ENCODE assay signal across 25 mouse cellular contexts in the genomic region with DNA sequence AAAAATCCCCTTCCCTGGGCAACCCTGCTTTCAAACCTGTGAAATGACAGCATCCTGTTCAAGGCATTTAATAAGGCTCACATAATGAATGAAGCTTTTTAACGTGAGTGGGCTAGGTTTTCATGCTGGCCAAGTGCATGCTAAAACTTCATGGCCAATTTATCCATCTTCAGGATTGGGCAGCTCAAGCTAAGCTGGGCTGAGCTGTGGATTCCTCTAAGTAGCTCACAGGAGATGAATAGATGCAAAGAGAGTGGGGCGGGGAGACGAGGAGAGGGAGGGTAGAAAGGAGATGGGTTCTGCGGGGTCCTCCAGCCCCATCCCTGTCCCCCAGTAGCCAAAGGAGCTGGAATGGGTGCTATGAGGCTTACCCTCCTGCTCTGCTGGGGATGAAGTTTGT. TPM values are rescaled to one million over a fixed set of nuclear protein-coding genes. Genes with fewer than 3 reads are reported as not detected.
DNase-seq lines count a peak whose midpoint lies in the region; ATAC-seq and TF ChIP-seq lines count a peak whose summit lies in the region.
"Had no signal": no experiment of that assay in that cellular context is flagged by ENCODE, and none has a peak within 500 bp of the region (broad histone marks: within the 10 kb centered on the region; RNA-seq: fewer than 3 reads in every experiment).

No protein-coding gene starts in this region.

- H3K9ac ChIP-seq in kidney, postnatal 0 days (ENCODE audit: low read depth, low read length), result 0 out of 2 replicates have a peak overlapping the region, but pooled peaks have one; percentile 8
- H3K9ac ChIP-seq: embryonic facial prominence, embryonic 13.5 days; forebrain, embryonic 12.5 days; forebrain, postnatal 0 days; heart, embryonic 12.5 days; lung, embryonic 15.5 days; midbrain, embryonic 15.5 days; stomach, embryonic 15.5 days had no signal

- peak overlapping the region; percentile 84 for H3K27ac ChIP-seq in cerebellum, adult 2 months (ENCODE audit: insufficient read depth, low read length)
- H3K27ac ChIP-seq in kidney, postnatal 0 days, result no peak overlapping the region
- H3K27ac ChIP-seq: embryonic facial prominence, embryonic 13.5 days; forebrain, embryonic 12.5 days; hindbrain, embryonic 13.5 days; lung, embryonic 15.5 days; midbrain, embryonic 10.5 days; midbrain, embryonic 15.5 days; stomach, embryonic 15.5 days had no signal

- H3K27me3 ChIP-seq in cerebellum, adult 2 months (ENCODE audit: control insufficient read depth, insufficient read depth, low read length), result no peaks in the 10 kb centered on the region
- no peaks in the 10 kb centered on the region for H3K27me3 ChIP-seq in kidney, postnatal 0 days (ENCODE audit: insufficient read depth, low read length)
- no peaks in the 10 kb centered on the region for H3K27me3 ChIP-seq in E14TG2a.4 (ENCODE audit: insufficient read depth, low read length)
- H3K27me3 ChIP-seq: heart, embryonic 12.5 days; hindbrain, embryonic 13.5 days; lung, embryonic 15.5 days; midbrain, embryonic 15.5 days; stomach, embryonic 15.5 days had no signal

- no peak for ATAC-seq in kidney, postnatal 0 days (replicated peaks; ENCODE audit: low FRiP score, low read depth)
- ATAC-seq: forebrain, postnatal 0 days; midbrain, embryonic 15.5 days had no signal

- 0 out of 2 replicates have a peak, but pooled peaks cover 7% of the 10 kb centered on the region for H3K36me3 ChIP-seq in kidney, postnatal 0 days (ENCODE audit: insufficient read depth, low read length)
- H3K36me3 ChIP-seq in E14TG2a.4 (ENCODE audit: insufficient read depth, low read length), result peaks cover 43% of the 10 kb centered on the region
- H3K36me3 ChIP-seq: lung, embryonic 15.5 days had no signal

- no peaks in the 10 kb centered on the region for H3K9me3 ChIP-seq in kidney, postnatal 0 days (replicated peaks; ENCODE audit: low read length)
- no peaks in the 10 kb centered on the region for H3K9me3 ChIP-seq in E14TG2a.4 (ENCODE audit: low read length)
- H3K9me3 ChIP-seq: embryonic facial prominence, embryonic 13.5 days; forebrain, embryonic 12.5 days; heart, embryonic 12.5 days; hindbrain, embryonic 13.5 days; lung, embryonic 15.5 days; midbrain, embryonic 10.5 days; midbrain, embryonic 15.5 days; stomach, embryonic 15.5 days had no signal

- WGBS in cerebellum, adult 2 months, result 50% methylated on average over 4 of the region's 4 CpGs
- 78% methylated on average over 4 of the region's 4 CpGs for WGBS in kidney, postnatal 0 days

- no peak for TF ChIP-seq POLR2A in cerebellum, adult 2 months (IDR thresholded peaks at IDR 0.05; ENCODE audit: borderline replicate concordance, insufficient read depth, low read length)

- no peak for TF ChIP-seq CTCF in cerebellum, adult 2 months (IDR thresholded peaks at IDR 0.05; ENCODE audit: borderline replicate concordance, insufficient read depth, low read depth, low read length)
- no peak for TF ChIP-seq CTCF in kidney, postnatal 0 days (IDR thresholded peaks at IDR 0.05; ENCODE audit: low read depth)
- TF ChIP-seq CTCF in E14TG2a.4 (conservative IDR thresholded peaks at IDR 0.05; ENCODE audit: low read length), result no peak

- no peak for DNase-seq in cerebellum, adult 2 months
- no peak for DNase-seq in cerebellum, adult 9-10 months
- no peak for DNase-seq in kidney, postnatal 0 days (ENCODE audit: low spot score)
- DNase-seq in kidney, postnatal 4 days, result no peak
- DNase-seq in retina, postnatal 1 day, result peak; percentile 76
- no peak for DNase-seq in ovary, adult 18-20 months (ENCODE audit: low spot score)
- DNase-seq in spleen, adult 12 weeks (ENCODE audit: low spot score), result no peak
- DNase-seq: adrenal gland, postnatal 14 days; cerebellum, adult 18-20 months; forebrain, postnatal 0 days; gastrocnemius, postnatal 10 days; heart, postnatal 4 days; kidney, adult 11 months; kidney, postnatal 25 days; layer of hippocampus, postnatal 36 days had no signal

- H3K4me2 ChIP-seq in kidney, postnatal 0 days (ENCODE audit: low read length), result no peak overlapping the region
- H3K4me2 ChIP-seq: embryonic facial prominence, embryonic 13.5 days; forebrain, embryonic 12.5 days; heart, embryonic 12.5 days; hindbrain, embryonic 13.5 days; liver, embryonic 11.5 days; lung, embryonic 15.5 days; midbrain, embryonic 15.5 days; stomach, embryonic 15.5 days had no signal

- H3K4me1 ChIP-seq in cerebellum, adult 2 months (ENCODE audit: control insufficient read depth, insufficient read depth, low read length), result peaks cover 33% of the 10 kb centered on the region
- no peaks in the 10 kb centered on the region for H3K4me1 ChIP-seq in kidney, postnatal 0 days (replicated peaks; ENCODE audit: insufficient read depth, low read length)
- H3K4me1 ChIP-seq in E14TG2a.4 (replicated peaks; ENCODE audit: low read depth, low read length), result peaks cover 92% of the 10 kb centered on the region

- H3K4me3 ChIP-seq in cerebellum, adult 2 months (replicated peaks; ENCODE audit: insufficient read depth, low read depth, low read length), result no peak overlapping the region
- H3K4me3 ChIP-seq in kidney, postnatal 0 days (replicated peaks; ENCODE audit: low read depth, low read length), result no peak overlapping the region
- peak overlapping the region; percentile 58 for H3K4me3 ChIP-seq in E14TG2a.4 (replicated peaks; ENCODE audit: low read length)
- H3K4me3 ChIP-seq: embryonic facial prominence, embryonic 13.5 days; forebrain, embryonic 12.5 days; heart, embryonic 12.5 days; hindbrain, embryonic 13.5 days; lung, embryonic 15.5 days; midbrain, embryonic 10.5 days; midbrain, embryonic 15.5 days; stomach, embryonic 15.5 days had no signal

RNA-seq across cellular contexts. Expression of a gene that starts 6.9 kb away (rescaled TPM):
- polyA plus RNA-seq in cerebellum, adult 2 months (2012; rRNA removed), result 391 and 435 TPM in 2 replicates
- polyA plus RNA-seq in kidney, postnatal 0 days (2015; fragmentation: Nextera tagmentation; extraction: Ambion mirVana), result 67.6 and 68.7 TPM in 2 replicates

RNA-seq across cellular contexts. Expression of a gene that starts 14.2 kb away (rescaled TPM):
- polyA plus RNA-seq in cerebellum, adult 2 months (2012; rRNA removed), result 290 and 306 TPM in 2 replicates
- polyA plus RNA-seq in kidney, postnatal 0 days (2015; fragmentation: Nextera tagmentation; extraction: Ambion mirVana), result 313 and 317 TPM in 2 replicates

RNA-seq across cellular contexts. Expression of a gene that starts 14.3 kb away (rescaled TPM):
- 24.4 and 26.4 TPM in 2 replicates for polyA plus RNA-seq in cerebellum, adult 2 months (2012; rRNA removed)
- 60.2 and 61.6 TPM in 2 replicates for polyA plus RNA-seq in kidney, postnatal 0 days (2015; fragmentation: Nextera tagmentation; extraction: Ambion mirVana)

RNA-seq across cellular contexts. Expression of a gene that starts 17.4 kb away (rescaled TPM):
- 38.3 and 39.2 TPM in 2 replicates for polyA plus RNA-seq in cerebellum, adult 2 months (2012; rRNA removed)
- 61.2 and 63.6 TPM in 2 replicates for polyA plus RNA-seq in kidney, postnatal 0 days (2015; fragmentation: Nextera tagmentation; extraction: Ambion mirVana)

RNA-seq across cellular contexts. Expression of a gene that starts 29.4 kb away (rescaled TPM):
- polyA plus RNA-seq in cerebellum, adult 2 months (2012; rRNA removed), result 29.4 and 32.0 TPM in 2 replicates
- 21.7 and 23.1 TPM in 2 replicates for polyA plus RNA-seq in kidney, postnatal 0 days (2015; fragmentation: Nextera tagmentation; extraction: Ambion mirVana)
